Mouse (Mus musculus): ENCODE results near the gene Nol12.
A peak's percentile ranks its signal among the peaks of the same experiment; 100 is the strongest.

Nol12 gene

DNA sequence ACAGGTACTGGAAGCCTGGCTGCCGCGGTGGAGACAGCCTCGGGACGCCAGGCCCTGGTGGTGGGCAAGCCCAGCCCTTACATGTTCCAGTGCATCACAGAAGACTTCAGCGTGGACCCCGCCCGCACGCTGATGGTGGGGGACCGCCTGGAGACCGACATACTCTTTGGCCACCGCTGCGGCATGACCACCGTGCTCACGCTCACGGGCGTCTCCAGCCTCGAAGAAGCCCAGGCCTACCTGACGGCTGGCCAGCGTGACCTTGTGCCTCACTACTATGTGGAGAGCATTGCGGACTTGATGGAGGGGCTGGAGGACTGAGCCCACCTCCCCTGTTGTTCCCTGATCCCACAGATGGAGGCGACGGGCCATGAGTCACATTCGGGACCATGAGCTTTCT is 16.6 kb upstream of the Nol12 start:
- no peak for DNase-seq

DNA sequence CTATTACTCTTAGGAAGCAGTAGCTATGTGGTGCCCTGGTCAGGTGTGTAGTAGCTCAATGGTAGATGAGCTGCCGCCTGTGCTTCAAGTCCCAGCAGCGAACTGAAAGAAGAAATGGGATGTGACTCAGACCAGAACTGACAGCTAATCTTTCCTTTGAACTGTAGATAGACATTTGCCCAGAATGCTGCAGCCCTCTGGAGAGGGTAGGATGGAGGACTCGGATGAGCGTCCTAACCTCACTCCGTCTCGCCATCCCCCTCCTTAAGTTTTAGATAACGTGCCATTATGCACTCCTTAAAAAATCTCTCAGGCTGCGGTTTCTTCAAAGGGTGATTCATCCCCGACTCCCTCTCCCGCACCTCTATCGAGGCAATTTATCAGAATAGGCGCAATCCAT is 14.8 kb upstream of the Nol12 start:
- DNase-seq, result no peak

DNA sequence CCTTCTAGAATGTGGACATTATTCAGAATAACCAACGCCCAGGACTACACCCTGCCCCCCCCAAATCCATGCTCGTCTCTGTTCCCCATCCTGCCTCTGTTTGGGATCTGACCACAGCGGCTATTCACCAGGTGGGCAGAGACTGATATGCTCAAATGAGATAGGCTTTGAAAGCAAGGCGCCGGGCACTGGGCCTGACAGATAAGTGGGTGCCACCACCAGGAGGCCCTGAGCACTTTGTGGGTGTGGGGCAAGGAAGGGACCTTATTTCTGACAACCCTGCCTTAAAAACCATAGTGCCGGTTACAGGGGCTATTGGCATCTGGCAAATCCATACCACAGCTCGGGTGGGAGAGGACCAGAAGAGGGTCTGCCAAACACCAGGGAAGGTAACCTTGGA is 12.0 kb upstream of the Nol12 start:
- no peak for DNase-seq

DNA sequence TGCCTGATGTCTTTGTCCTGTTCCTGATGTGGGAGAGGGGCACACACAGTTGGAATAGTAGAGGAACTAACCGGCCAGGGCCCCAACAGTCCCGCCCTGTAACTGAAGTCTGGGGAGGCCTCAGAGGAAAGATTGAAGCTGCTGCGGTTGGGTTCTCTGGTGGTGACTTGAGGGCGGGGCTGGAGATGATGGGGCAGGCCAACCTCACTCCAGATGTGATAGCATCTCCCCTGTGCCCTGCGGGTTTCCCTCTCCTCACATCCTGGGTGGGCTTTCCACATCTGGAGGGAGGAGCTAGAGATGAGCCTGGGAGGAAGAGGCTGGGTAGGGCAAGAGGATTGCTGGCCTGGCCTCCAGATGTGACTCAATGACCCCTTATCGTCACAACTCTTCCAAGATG is 11.1 kb upstream of the Nol12 start:
- DNase-seq, result no peak

DNA sequence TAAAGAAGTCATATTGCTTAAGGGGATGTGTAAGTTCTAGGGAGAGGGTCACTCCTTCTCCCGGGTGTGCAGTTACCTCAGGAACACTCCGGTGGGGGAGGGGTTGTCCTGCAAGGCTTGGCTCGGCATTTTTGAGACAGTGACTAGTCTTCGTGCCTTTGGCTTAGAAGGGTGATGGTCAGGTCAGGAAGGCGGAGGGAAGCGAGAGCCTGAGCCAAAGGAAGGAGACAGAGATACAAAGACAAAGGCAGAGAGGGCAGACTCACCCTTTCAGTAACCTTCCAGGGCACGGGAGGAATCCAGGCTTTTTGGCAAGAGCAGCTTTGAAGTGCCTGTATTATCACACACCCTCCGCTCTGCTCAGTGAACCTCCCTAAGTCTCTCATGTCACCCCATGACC is 9.6 kb upstream of the Nol12 start:
- DNase-seq, result peak; percentile 54

DNA sequence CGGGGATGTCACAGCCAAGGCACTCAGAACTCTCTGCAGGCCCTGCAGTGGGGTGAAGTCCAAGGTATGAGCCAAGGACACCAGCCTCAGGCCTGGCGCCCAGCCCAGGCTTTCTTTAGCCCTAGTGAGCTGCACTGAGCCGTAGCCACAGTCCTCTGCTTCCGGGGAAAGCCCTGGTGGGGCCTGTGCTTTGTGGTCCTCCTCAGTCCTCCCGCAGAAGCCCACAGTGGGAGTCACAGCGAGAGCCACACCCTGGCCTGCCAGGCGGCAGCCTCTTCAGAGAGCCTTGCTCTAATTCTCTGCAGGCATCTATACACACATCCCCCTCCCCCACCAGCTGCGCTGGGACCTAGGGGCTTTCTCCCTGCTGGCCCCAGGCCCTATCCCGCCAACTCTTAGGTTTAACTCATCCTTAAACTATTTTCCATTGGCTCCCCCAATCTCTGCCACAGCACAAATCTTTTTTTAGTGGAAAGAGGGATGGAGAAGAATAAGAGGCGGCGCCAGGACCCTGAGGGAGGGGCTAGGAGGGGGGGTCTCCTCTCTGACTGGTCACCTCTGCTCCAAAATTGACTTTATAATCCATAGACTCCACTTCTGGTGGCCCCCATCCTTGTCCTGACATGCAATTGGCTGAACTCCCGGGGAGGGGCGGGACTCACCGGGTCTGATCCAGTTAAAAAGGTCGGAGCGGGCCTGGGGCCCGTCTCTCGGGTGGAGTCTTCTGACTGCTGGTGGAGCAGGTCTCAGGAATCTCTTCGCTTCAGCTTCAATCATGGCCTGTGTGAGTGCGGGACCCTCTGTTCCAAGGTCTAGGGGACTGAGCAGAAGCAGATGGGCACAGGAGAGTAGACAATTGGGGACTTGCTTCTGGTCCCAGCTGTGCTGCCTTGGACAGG is 8.5 kb upstream of the Nol12 start, which contains the start of gene Lgals1:
TSS of gene Lgals1 (plus strand) at position 705 of the 899 bp plus-strand sequence.
- peak; percentile 95 for DNase-seq

DNA sequence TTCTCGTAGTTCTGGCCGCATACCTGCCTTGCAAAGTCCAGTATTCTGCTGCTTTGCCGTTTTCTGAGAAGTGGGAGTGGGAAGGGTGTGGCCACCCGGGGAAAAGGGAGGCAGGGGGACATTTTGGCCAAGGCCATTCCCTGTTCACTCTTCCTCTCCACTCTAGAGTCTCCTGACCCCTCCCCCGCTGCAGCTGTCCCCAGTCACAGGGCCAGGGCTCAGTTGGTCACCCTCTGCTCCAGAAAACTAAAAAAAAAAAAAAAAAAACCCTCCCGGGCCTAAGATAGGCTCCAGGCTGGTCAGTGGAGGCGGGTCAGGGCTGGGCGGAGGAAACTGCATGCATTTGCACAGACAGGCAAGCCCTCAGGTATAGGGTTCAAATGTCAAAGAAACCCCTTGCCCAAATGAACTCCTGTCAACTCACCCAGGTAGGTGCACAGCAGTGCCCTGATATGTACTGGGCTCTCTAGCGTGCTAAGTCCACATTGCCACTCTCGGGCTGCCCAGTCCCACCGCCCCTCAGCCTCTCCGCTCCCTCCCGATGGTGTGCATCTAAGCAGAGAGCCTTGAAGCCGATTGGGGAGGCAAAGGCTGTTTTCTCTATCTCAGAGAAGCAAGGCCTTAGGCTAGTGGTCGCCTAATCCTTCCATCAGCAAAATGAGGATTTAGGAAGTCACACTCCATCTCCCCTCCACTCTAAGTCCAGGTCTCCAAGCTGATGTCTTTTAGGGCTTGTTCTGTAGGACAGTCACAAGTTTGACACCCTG is 7.5 kb upstream of the Nol12 start:
- peak; percentile 33 for DNase-seq

DNA sequence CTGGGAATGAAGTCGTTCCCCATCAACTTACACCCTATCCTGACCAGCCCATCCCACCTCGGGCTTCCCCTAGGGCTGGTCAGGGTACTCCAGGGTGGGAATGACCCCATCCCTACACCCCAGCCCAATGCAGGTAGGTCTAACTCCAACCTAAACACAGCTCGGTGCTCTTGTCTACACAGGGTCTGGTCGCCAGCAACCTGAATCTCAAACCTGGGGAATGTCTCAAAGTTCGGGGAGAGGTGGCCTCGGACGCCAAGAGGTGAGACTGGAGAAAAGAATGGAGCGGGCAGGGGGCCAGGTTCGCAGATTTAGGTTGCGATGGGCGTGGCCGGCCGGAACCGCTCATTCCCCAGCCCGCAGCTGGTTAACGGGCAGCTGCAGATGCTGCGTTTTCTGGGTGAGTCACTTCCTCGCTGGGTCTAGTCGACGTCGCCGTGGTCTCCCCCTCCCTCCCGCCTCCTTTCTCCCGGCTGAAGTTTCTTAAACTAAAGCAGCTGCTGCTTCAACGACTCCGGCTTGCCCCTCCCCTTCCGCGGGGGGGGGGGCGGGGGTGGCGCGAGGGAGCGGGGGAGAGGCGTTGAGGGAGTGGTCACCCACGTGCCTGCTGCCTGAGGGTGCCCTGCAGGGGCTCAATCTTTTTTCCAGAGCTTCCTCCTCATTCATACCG is 6.8 kb upstream of the Nol12 start:
- DNase-seq, result peak; percentile 74

DNA sequence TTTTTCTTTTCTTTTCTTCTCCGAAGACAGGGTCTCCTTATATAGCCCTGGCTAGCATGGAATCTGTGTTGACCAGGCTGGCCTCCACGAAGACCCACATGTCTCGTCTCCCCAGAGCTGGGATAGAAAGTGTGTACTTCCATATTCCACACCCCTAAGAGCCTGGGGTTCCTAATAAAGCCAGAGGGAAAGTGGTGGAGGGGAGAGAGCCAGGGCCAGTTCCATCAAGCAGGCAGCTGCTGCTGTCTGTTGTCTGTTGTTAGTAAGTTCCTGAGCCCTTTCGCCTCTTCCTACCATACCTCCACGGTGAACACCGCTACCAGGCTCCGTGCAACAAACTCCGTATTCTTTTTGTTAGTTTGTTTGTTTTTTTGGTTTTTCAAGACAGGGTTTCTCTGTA is 6.2 kb upstream of the Nol12 start:
- DNase-seq, result no peak

DNA sequence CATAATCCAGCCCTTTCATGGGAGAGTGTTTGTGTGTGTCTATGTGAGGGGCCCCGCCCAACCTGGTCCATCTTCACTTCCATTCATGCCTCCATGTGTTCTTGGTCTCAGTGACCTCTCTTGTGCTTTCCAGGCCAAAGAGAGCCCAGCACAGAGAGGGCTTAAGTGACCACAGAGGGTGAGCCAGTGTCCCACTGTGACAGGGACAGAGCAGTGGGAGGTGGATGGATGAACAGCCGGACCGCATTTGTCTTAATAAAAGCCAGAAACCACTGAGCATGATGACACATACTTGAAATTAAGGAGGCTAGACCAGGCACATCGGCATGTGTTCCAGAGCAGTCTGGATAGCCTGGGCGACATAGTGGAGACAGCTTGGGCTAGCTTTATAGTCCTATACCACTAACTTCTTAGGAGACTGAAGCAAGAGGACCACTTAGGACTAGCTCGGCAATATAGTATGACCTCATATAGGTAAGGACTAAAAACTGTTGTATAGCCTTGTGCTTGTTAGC is 4.5 kb upstream of the Nol12 start:
- no peak for DNase-seq

DNA sequence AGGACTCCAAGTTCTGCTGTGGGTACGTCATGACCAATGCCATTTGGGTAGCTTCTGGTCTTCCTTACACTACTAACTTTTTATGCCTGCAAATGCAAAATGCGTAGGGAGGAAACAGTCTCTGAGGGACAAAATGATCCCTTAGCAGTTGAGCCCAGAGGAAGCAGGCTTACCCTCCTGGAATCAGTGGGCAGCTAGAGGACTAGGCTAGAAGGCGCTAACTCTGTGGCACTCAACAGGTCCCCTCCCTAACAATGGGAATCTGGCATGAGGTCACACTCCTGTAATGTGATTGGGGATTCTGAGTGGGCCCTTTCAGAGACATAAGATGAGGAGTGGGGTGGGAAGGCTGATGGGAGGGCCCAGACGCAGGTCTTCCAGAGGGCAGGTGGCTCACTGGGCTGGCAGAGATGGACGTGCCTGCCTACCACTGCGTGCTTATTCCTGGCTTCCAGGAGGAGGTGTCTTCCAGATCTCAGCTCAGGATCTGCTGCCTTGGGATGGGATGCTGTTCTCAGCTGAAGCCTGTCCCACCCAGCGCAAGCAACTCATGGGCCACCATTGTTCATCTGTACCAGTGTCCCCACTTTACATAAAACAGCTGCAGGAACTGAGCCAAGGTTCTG is 3.8 kb upstream of the Nol12 start:
- no peak for DNase-seq

DNA sequence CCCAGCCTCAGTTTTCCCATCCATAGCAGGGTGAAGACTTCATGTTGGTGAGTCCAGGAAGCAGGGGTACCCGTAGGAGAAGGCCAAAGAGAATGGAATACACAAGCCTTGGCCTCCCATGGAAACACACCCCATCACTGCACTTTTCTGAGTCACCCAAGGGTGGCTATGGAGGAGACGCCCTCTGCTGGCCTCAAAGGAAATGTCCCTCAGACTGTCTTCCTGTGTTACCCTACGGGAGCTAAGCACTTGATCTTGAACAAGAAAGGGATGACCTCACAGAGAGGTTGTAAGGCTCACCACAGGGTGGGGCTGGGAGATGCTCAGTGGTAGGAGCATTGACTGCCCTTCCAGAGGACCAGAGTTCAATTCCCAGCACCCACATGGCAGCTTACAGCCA is 3.2 kb upstream of the Nol12 start:
- DNase-seq, result peak; percentile 37

DNA sequence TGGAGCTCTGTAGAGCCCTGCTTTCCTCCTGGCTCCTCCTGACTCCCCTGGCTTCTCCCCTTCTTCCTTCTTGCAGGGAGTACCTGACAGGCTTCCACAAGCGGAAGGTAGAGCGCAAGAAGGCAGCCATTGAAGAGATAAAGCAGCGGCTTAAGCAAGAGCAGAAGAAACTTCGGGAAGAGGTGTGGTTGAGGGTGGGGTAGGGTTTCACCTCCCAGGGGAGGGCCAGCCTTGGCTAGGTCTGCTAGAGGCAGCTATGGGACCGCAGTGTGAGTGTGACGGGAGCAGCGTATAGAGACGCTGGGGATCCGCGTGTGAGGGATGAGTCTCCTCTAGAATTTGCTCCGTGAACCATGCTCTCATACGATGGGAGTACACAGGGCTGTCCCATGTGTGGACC is 1.7 kb downstream of the Nol12 start:
- no peak for DNase-seq

DNA sequence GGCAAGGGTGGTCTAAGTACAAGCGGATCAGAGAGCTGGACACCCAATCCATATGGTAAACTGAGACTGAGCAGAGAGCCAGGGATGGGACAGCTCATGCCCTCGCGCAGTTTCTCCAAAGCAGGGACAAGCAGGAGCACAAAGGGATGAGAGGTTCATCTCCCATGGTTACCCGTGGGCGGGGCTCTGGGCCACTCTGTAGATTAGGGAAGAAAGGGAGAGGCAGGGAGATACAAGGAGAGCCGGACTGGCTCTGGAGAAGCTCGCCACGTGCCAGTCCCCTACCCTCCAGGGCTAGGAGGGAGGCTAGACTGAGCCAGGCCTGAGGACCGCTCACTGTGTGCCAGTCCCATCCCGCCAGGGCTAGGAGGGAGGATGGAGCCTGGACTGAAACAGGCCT is 2.6 kb downstream of the Nol12 start:
- DNase-seq, result no peak

DNA sequence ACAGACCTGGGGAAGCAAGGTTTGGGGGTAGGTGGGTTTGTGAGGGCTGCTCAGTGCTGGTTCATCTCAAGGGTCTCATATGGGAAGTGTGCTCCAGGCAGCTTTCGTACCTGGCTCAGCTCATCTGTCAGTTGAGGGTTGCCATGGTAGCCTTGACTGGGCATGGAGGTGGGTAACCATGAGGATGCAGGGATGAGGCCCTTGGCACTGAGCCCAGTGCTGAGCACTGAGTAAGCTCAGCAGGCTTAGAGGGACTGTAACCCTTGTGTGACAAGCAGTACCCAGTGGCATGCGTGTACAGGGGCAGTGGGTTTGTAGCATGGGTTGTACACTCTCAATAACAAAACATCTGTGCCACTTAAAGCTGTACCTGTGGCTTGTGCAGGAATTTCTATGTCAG is 3.2 kb downstream of the Nol12 start:
- no peak for DNase-seq

DNA sequence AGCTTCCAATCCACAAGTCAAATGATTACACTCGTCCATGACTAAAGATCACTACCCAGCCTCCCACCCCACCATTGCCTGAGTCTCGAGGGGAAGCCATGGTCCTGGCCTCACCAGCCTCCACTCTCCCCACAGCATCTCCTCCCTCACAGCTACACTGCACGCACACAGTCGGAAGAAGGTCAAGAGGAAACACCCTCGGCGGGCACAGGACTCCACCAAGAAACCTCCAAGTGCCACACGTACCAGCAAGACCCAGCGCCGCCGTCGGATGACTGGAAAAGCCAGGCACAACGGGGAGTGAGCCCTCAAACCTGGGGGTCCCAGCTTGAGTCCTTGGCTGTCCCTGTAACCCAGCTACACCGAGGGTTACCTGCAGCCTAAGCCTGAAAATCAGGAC is 5.6 kb downstream of the Nol12 start:
- DNase-seq, result no peak

DNA sequence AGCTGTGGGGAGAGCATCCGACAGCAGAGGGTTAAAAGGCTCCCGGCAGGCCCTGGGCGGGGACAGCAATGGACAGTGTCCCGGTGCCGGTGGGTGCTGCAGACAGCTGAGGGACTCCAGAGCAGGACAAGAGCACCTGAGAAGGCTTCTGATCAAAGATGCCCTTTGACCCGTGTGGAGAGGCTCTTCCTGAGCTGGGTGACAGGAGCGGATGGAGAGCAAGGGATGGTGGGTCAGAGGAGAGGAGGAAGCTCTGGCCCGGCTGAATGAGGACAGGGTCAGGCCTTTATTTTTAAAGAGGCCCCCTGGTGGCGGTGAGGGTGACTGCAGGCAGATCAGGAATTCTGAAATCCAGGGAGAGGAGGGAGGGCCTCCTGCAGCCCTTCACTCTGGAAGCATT is 7.9 kb downstream of the Nol12 start:
- DNase-seq, result peak; percentile 67

DNA sequence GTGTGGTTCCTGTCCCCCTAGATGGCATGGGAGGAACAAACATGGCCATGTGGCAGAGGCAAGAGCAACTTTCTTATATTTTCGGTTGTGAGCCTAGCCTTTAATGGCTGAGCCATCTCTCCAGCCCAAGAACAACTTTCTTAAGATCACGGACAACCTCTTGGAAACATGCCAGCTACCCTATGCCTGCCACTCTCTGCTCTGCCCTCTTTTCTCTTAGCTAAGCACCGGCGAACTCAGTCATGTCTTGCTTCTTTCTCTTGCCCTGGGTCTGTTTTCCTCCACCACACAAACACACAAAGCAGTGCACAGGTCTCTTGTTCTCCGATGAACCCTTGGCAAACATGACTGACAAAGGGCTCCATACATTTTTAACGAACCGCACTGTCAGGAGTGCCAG is 11.5 kb downstream of the Nol12 start:
- DNase-seq, result no peak

DNA sequence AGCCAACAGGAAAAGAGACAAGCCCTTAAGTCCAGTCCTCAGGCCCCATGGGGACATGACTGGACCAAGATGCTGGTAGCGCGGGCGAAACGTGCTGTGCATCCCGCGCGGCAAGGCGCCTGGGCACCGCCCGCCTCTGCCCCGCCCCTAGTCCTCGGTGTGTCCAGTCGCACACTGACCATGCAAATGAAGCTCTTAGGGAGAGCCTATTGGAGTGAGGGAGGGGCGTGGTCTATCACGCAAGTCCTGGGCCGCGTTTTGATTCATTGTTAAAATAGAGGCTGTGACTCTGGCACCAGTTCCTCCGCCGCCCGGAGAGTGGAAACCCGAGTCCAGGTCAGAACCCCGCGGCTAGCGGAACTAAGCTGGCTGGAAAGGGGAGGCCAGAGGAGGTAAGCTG is 12.9 kb downstream of the Nol12 start, which contains the start of gene Triobp:
TSS of gene Triobp (plus strand) at position 68 of the 400 bp plus-strand sequence.
- peak; percentile 88 for DNase-seq

DNA sequence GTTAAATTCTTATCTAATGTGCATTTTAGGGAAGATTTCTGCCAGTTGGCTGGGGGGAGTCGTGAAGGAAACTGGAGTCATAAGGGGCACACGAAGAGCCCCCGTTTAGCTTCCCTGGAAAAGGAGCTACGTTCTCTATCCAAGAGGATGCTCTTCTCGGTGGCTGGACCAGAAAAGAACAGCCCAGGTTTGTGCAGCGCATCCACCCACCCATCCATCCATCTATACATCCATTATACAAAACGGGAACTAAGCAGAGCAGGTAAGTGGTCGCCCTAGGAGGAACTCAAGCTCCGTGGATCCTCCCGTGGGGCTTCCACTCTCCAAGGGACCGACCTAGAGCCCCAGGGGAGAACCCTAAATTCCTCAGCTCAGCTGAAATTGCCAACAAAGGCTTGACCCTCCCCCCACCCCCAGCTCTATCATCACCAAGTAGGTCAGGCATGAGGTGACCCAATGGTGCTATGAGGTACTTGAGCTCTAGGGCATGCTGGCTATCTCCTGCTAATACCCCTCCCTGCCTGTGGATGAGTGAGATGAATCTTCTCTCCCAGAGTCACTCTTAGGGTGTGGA is 13.5 kb downstream of the Nol12 start:
- DNase-seq, result no peak

DNA sequence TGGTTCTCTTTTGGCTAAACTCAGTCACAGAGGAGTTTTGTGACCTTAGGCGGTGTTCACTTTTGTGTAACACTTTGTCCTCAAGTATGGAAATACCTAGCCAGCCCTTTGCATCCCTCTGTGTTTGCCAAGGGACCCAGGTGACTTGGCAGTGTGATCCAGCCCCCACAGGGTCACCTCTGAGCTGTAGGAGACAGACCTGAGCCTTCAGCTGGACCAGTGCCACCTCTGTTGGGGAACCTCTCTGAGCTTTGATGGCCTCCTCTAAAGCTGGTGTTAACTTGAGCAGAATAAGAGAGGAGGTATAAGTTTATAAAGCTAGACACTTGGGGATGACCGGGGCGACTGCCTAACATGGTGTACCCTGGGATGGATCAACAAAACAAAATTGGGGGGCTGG is 14.2 kb downstream of the Nol12 start:
- no peak for DNase-seq

DNA sequence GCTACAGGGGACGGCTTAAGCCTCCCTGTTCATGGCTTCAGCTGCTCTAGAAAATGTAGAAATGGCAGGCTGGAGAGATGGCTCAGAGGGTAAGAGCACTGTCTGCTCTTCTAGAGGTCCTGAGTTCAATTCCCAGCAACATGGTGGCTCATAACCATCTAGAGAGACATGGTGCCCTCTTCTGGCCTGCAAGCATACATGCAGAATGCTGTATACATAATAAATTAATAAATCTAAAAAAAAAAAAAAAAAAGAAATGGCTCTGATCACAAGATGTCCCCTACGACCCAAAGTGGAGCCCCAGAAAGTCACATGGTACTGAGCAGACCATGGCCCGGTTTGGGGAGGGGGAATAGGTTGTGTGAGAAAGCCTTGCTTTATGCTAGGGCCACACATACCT is 20.9 kb downstream of the Nol12 start:
- no peak for DNase-seq

DNA sequence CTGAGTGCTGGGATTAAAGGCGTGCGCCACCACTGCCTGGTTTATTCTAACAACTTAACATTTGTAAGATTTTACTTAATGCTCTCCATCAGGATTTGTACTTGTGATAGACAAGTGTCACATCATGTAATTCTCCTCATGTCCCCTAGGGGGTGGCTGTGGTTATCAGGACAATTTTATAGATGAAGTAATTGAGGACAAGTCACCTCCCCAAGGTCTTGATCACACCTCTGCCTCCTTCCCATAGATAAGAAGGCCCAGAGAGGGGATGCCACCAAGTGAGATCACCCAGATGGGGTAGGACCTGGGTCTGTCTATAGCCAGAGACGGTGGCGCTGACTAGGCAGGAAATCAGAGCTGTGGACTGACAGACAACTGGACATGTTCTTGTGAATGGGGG is 21.6 kb downstream of the Nol12 start:
- no peak for DNase-seq
